Mouse (Mus musculus): Measurements from ENCODE around the gene Clmp.
A peak's percentile ranks its signal among the peaks of the same experiment; 100 is the strongest.
"Not testable (repeated sequence)": the region's sequence is repeated elsewhere in the genome, so short reads cannot be mapped to it uniquely, and the experiment has no call there.

Gene Clmp

DNA sequence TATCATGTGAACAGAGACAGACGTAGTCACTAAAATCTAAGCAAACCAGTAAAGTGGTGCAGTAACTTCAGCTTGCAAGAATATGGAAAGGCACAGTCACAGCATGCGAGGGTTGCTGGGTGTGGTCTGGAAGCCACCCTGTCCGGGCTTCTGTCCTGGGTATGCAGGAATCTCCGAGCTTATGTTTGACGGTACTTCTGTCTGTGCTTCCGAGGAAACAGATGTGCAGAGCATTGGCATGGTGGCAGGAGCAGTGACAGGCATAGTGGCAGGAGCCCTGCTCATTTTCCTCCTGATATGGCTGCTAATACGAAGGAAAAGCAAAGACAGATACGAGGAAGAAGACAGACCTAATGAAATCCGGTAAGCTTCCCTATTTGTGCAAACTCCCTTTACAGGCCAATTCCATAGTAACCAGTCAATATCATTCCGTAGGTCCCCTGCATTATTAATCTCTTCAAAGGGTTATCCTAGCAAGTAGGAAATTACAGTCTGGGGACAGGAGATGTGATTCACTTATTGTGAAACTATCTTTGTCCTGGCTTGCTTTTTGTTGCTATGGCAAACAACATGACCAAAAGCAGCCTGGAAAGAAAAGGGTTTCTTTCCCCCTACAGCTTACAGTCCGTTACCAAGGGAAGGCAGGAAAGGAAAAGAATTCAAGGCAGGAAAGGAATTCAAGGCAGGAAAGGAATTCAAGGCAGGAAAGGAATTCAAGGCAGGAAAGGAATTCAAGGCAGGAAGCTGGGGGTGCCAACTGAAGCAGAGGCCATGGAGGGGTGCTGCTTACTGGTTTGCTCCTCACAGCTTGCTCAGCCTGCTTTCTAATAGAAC, 95.3 kb downstream of the Clmp start:
- no peak for DNase-seq

GRCm38 (mm10) chr9:40781726-40782581, 96.2 kb downstream of the Clmp start:
- peak; percentile 42 for DNase-seq

DNA sequence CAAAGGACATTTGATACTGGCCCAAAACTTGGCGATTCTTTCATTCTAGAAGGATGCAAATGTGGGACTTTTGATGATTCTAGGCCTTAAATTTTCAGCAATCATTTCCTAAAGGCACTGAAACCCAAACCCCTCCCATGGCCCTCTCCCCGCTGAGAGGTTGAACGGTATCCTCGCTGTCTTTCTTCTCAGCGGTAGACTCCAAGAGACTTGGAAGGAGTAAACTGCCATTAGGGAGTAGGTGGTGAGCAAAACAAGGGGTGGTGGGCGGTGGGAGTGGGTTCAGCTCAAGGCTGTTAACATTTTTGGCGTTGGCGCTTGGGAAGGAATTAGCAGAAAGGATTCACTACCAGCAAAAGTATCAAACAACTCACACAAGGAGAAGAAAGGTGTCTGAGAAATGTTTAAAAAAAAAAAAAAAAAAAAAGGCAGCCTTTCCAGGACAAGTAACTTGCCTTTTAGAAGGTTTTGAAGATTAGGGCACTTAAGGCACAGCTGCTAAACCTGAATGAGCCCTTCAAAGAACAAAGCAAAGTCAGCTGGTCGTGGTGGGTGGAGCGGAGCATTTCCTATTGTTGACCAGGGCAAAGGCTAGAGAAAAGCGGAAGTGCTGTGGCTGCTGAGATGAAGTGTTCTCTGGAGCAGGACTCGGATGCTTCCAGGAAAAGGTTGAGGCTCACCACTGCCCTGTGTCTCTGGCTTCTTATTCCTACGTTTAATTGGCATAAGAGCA, 98.0 kb downstream of the Clmp start:
- peak; percentile 75 for DNase-seq

DNA sequence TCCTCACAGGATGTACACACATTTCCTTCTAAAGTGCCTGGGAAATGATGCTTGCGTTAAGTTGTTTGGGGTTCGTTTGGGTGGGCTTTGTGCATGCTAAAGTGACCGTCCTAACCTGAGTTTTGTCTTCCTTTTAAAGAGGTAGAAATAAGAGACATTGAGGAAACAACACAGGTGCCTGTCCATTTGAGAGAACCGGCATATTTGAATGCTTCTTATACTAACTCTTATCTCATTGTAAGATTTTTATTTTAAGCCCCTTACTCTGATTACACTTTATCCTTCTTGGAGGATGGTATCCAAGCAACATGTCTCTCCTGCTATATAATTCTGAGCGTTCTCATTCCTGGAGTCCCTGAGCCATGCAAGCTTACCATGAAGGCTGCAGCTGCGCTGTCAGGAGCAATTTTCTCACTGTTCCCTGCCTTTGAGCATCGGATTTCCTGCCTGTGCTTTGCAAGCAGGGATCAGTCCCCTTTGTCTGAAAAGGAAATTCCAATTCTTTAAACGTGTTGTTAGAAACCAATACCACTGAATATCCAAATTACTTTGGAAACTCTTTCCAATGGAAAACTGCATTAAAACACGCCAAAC, 98.7 kb downstream of the Clmp start:
- DNase-seq: peak; percentile 71

DNA sequence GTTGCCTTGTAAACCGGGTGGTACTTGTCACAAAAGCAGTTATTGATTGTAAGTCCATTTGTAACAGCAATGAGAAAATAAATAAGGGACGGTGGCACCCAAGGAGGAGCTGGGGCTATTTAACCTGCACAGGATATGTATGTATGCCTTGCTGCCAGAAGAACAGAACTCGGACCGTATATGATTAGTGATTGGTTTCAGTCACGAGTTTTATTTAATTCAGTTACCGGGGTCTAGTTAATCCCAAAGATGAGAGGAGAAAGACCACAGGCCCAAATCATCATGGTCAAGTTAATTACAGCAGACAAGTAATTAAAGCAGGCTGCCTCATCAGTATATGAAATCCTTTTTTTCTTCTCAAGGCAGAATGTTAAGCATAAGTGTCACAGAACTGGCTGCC, 99.7 kb downstream of the Clmp start:
- no peak for DNase-seq

DNA sequence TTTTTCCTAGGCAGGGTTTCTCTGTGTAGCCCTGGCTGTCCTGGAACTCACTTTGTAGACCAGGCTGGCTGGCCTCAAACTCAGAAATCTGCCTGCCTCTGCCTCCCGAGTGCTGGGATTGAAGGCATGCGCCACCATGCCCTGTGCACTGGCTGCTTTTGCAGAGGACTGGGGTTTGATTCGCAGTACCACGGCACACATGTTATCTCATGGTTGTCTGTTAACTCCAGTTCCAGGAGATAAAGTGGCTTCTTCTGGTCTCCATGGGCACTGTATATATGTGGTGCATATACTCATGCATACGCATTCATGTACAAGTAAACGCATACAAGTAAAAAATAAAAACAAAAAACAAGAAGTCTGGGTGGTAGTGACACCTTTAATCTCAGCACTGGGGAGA, 101.1 kb downstream of the Clmp start:
- not testable (repeated sequence) for DNase-seq

GRCm38 (mm10) chr9:40791864-40792633, 106.3 kb downstream of the Clmp start:
- no peak for DNase-seq

GRCm38 (mm10) chr9:40793581-40793980, 107.8 kb downstream of the Clmp start:
- DNase-seq: no peak

- DNase-seq: no peak
Observed at GRCm38 (mm10) chr9:40794251-40794650, 108.5 kb downstream of the Clmp start.

DNA sequence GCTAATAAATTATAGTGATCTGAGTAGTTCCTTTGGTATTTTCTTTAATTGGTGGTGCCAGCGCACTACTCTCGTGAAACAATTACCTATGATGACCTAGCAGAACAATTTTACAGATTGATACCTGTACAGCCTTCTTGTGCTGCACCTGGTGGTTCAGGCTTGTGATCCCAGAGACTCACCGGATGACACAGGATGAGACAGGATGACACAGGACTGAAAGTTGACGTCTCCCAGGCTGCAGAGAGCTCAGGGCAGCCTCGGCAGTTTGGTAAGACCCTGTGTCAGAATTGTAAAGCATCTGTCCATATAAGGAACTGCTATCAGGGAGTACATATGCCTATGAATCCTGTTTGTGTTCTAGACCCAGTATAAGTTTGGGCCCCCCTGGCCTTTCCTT, 109.2 kb downstream of the Clmp start:
- no peak for DNase-seq

- no peak for DNase-seq
Observed at GRCm38 (mm10) chr9:40795562-40795961, 109.8 kb downstream of the Clmp start.

DNA sequence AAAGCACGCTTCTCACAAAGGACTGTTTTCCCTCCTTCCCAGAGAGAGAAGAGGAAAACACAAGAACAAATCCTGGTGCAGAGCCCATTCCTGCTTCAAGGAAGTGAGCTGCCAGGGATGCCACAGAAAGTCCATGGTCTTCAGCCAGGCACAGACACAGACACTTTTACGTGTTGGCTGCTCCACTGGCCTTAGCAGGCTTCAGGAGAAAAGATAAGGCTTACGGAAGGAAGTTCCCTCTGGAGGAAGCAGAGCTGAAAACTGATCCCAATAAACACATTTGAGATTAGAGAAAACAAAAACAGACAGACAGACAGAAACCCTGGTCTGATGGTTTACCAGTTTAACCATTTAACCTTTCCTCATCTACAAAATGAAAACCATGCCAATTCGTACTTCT, 110.3 kb downstream of the Clmp start:
- DNase-seq: no peak

DNA sequence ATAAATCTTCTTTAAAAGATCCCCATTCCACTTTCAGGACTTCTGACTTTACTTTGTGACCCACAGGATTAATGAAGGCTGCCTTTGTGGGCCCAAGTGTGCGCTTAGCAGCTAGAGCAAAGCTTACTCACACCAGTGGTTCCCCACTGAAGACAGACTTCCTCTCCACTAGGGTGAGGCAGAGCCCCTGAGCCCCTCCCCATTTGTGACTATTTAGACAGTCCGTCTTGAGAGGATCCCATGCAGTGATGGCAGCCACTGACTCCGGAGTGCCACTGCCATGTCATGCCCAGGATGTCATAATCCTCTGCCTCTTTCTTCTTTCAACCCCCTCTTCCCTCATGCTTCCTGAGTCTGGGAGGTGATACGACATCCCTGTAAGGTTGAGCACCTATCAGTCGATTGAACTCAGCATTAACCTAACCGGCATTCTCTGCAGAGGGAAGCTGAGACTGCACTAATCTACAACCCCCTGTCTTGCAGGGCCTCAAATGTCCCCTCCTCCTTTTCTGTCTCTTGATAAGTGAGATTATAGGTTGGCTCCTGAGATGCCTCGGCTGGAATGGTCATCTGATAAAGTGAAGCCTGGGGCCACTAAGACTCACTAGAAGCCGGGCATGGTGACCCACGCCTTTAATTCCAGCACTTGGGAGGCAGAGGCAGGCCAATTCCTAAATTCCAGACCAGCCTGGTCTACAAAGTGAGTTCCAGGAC, 112.6 kb downstream of the Clmp start:
- DNase-seq: no peak

- DNase-seq: no peak
Observed at GRCm38 (mm10) chr9:40799112-40799511, 113.3 kb downstream of the Clmp start.

DNA sequence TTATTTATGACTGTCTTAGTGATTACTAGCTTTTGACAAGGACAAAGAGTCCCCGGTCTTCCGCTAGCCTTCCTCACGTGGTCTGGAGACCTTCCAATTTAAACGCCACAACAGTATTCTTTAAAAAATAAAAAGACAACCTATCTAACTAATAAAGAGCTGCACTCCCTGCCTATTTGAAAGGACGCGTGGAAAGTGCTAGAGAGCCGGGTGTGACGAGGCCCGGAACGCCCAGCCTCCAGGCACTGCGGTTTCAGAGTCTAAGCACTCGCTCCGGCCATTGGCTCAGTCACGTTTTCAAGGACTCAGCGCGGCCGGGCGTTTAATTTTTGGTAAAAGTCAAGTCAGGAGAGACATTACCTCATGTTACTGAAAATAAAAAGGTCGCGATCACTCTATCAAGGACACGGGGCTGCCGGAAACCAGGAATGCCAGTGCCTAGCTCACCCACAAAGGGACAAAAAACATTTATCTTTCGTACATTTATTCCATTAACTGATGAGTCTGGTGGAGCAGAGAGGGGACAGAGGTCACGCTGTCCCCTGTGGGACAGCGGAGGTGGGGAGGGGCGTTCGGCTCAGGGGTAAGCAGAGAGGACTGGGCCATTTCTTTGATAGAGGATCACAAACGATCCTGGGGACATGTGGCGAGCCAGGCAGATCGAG, 114.2 kb downstream of the Clmp start:
- DNase-seq: peak; percentile 86

DNA sequence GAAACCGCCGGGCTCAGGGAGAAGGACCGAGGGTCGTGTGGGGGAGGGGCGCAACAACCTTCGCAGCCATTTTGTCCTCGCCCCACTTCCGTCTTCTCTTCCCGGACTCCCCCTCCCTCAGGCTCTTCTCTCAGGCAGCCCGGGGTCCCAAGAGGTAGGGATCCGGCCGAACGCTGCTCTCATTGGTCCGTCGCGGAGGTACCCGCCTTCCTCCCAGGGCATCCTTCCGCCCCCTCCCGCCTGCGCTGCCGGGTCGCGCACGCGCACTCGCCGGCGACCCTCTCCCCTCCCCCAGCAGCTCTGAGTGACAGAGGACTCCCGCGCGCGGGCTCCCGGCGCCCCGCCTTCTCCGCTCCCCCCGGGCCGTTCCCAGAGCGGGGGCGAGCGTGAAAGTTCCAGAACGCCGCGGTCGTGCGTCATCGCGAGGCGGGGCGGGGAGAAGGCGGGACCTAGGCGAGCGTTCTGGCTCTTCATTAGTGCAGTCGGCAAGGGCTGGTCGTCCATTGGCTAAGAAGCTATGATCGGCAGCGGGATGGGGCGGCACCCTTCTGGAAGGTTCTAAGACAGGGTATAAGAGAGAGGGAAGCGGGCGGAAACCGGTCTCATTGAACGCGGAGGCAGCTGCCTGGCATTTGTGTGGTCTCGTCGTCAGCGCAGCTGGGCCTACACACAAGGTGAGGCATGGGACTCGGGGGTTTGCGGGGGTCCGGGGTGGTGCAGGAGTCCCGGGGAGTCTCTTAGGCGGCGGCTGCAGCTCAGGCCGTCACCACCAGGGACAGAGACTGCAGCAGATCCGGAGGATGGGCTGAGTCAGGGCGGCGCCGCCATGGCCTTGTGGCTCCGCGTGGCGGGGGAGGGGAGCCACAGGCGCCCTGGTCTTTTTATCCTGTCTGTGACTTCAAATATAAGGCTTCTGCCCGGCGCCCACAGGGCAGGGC, 115.2 kb downstream of the Clmp start, which contains the start of gene Hspa8:
Gene Hspa8, plus strand, starts transcription at position 310 of the 938 bp plus-strand sequence.
- peak; percentile 100 for DNase-seq

DNA sequence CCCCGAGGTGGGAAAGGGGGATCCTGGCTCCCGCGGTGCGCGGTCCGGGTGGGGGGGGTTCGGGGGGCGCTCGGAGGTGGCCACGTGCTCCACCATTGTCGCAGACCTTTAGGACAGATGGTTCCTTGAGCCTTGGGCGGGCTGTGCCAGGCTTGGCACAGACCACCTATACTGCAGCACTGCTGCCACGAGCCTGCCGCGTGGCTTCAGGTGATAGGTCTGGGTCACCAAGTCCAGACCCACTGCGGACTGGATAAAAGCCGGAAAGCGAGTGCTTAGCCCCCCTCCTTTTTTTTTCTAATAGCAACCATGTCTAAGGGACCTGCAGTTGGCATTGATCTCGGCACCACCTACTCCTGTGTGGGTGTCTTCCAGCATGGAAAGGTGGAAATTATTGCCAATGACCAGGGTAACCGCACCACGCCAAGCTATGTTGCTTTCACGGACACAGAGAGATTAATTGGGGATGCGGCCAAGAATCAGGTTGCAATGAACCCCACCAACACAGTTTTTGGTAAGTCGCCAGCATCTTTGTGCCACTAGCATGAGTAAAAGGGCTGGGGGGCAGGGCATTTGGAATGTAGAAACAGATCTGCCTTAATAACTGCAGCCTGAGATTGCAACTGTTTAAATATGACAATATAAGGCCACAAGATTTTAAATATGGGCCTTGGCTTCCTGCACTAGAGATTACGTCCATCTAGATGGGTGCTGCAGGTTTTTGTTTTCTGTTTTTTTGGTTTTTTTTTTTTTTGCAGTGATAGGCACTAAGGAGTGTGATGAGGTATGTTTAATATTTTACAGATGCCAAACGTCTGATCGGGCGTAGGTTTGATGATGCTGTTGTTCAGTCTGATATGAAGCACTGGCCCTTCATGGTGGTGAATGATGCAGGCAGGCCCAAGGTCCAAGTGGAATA, 116.1 kb downstream of the Clmp start:
- peak; percentile 45 for DNase-seq

- DNase-seq: not testable (repeated sequence)
Observed at GRCm38 (mm10) chr9:40802533-40802875, 116.7 kb downstream of the Clmp start.
